Mouse (Mus musculus): ENCODE results near the gene Uts2r. TPM values are rescaled to one million over a fixed set of nuclear protein-coding genes. Genes with fewer than 3 reads are reported as not detected.
A peak's percentile ranks its signal among the peaks of the same experiment; 100 is the strongest.

Gene Uts2r
- polyA plus RNA-seq, 1 experiment, result not detected

DNA sequence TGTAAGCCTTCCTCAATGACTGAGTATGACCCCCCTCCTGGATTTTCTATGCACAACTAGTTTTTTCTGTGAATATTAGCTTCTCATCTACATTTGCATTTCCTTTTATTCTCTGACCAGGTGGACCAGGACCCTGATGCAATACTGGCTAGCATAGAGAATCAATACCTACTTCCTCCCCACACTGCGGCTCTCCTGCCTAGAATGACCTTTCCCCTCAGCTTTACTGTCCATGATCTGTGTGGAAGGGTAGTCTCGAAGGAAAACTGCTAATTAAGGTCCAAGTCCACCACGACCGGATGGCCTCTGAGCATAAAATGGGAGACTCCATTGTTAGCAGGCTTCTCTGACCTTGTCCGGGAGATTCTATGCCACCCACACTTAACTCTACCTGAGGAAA is 22.4 kb upstream of the Uts2r start:
- H3K27ac ChIP-seq (ENCODE audit: insufficient read depth, low read depth, low read length), result no peak overlapping the region
- peak; percentile 16 for DNase-seq
- no peak overlapping the region for H3K4me3 ChIP-seq (ENCODE audit: insufficient read depth, low read depth, low read length)
- TF ChIP-seq CTCF (conservative IDR thresholded peaks at IDR 0.05; ENCODE audit: insufficient read depth, insufficient read length, low read depth, low read length) (no peak), POLR2A (IDR thresholded peaks at IDR 0.05; ENCODE audit: low read depth, low read length) (no peak)
- H3K36me3 ChIP-seq (ENCODE audit: control insufficient read depth, insufficient read depth, low read length), result no peaks in the 10 kb centered on the region
- no peaks in the 10 kb centered on the region for H3K27me3 ChIP-seq (replicated peaks; ENCODE audit: control insufficient read depth, insufficient read depth, low read length)
- WGBS, result 70% methylated on average over 5 of the region's 5 CpGs
- no peaks in the 10 kb centered on the region for H3K4me1 ChIP-seq (ENCODE audit: control insufficient read depth, insufficient read depth, low read length)

DNA sequence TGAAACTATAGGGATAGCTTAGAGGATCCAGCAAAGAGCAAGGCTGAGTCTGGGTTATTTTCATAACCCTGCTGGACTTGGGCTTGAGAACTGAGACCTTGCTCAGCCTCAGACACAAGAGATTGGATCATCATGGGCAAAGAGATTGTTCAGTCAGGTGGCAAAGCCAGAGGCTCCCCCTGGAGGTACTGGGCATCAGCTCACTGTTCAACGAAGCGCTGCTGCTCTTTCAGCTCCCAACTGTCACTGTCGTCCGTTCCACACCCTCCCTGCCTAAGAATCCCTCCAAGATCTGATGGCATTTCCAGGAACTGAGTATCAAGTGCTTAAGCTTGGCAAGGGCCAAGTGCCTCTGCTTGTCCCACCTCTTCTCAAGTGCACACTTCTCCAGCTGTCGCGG is 21.3 kb upstream of the Uts2r start:
- no peaks in the 10 kb centered on the region for H3K36me3 ChIP-seq (ENCODE audit: control insufficient read depth, insufficient read depth, low read length)
- peak; percentile 36 for DNase-seq
- no peak overlapping the region for H3K27ac ChIP-seq (ENCODE audit: insufficient read depth, low read depth, low read length)
- WGBS, result 44% methylated on average over 6 of the region's 6 CpGs
- no peak overlapping the region for H3K4me3 ChIP-seq (ENCODE audit: insufficient read depth, low read depth, low read length)
- H3K4me1 ChIP-seq (ENCODE audit: control insufficient read depth, insufficient read depth, low read length), result no peaks in the 10 kb centered on the region
- no peaks in the 10 kb centered on the region for H3K27me3 ChIP-seq (replicated peaks; ENCODE audit: control insufficient read depth, insufficient read depth, low read length)
- TF ChIP-seq POLR2A (IDR thresholded peaks at IDR 0.05; ENCODE audit: low read depth, low read length), result no peak
- peak; percentile 34; the same call in 1 of the 2 replicates for TF ChIP-seq CTCF (conservative IDR thresholded peaks at IDR 0.05; ENCODE audit: insufficient read depth, insufficient read length, low read depth, low read length)

DNA sequence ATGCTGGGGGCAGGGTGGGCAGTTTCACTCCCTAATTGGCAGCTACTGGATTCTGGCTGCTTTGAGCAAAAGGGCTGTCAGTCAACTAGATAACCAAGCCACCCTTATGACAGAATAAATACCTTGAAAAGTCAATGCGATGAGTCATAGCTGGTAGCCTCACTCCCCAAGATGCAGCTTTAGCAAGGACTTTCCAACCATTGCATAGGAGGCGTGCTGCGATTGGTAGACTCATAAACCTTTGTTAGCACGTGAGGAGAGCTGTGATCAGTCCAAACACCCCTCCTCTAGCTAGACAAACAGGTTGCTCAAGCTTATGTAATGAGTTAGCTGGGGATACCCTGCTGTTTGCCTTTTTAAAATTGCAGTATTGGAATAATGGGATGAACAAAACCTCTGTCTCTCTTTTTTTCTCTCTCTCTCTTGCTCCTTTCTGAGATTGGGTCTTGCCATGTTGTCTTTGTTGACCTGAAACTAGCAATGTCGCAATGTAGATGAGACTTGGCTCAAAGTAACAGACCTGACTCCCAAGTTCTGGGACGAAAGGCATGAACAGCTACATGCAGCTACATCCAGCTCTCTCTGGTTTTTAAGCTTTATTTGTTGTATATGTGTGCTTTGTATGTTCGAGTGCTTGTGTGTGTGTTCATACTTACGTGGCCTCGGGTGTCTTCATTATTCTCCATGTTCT is 16.6 kb upstream of the Uts2r start:
- WGBS, result 83% methylated on average over 9 of the region's 9 CpGs
- no peak overlapping the region for H3K27ac ChIP-seq (ENCODE audit: insufficient read depth, low read depth, low read length)
- no peaks in the 10 kb centered on the region for H3K36me3 ChIP-seq (ENCODE audit: control insufficient read depth, insufficient read depth, low read length)
- no peak for TF ChIP-seq CTCF (conservative IDR thresholded peaks at IDR 0.05; ENCODE audit: insufficient read depth, insufficient read length, low read depth, low read length)
- TF ChIP-seq POLR2A (IDR thresholded peaks at IDR 0.05; ENCODE audit: low read depth, low read length), result no peak
- no peaks in the 10 kb centered on the region for H3K4me1 ChIP-seq (ENCODE audit: control insufficient read depth, insufficient read depth, low read length)
- DNase-seq, result no peak
- H3K4me3 ChIP-seq (ENCODE audit: insufficient read depth, low read depth, low read length), result no peak overlapping the region
- no peaks in the 10 kb centered on the region for H3K27me3 ChIP-seq (replicated peaks; ENCODE audit: control insufficient read depth, insufficient read depth, low read length)

DNA sequence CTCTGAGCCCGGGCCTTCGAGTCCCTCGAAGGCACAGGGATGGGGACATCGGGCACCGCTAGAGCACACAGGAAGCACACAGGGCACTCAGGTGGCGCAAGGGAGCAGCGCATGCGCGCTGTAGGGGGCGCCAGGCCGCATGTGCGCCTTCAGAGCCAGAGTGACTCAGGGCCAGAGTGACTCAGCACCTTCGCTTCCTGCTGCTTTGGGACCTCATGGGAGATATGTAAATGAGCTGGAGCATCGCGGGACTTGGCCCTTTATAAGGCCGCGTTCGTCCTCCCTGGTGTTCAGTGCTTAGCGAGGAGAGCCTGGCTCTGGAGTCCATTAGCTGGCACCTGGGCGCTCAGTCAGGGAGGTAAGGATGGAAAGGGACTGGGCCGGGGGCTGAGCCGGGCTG is 14.2 kb upstream of the Uts2r start, which contains the start of gene Tex19.1:
TSS of gene Tex19.1 (plus strand) at position 279 of the 400 bp plus-strand sequence.
- Histone ChIP-seq H3K4me1 (ENCODE audit: control insufficient read depth, insufficient read depth, low read length) (no peaks in the 10 kb centered on the region), H3K4me3 (ENCODE audit: insufficient read depth, low read depth, low read length) (no peak within 1 kb of the TSS), H3K27ac (ENCODE audit: insufficient read depth, low read depth, low read length) (no peak within 1 kb of the TSS), H3K27me3 (replicated peaks; ENCODE audit: control insufficient read depth, insufficient read depth, low read length) (no peaks in the 10 kb centered on the region), H3K36me3 (ENCODE audit: control insufficient read depth, insufficient read depth, low read length) (no peaks in the 10 kb centered on the region)
- TF ChIP-seq CTCF (conservative IDR thresholded peaks at IDR 0.05; ENCODE audit: insufficient read depth, insufficient read length, low read depth, low read length) (no peak), POLR2A (IDR thresholded peaks at IDR 0.05; ENCODE audit: low read depth, low read length) (no peak)
- 91% methylated on average over 22 of the region's 22 CpGs for WGBS
- no peak for DNase-seq

DNA sequence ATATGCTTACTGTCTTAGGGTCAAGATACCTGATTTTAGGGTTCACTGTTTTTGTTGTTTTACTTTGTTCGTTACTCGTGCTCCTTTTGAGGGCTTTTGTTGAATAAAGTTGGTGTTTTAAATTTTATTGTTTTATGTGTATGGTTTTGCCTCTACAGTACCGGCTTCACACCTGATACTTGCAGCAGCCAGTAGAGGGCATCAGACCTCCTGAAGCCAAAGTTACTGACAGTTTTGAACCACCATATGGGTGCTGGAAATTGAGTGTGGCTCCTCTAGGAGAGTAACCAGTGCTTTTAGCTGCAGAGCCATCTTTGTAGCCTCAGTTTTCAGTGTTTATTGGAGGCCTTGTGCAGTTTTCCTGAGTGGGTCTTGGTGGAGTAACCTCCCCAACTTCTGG is 11.9 kb upstream of the Uts2r start:
- Histone ChIP-seq H3K4me1 (ENCODE audit: control insufficient read depth, insufficient read depth, low read length) (no peaks in the 10 kb centered on the region), H3K4me3 (ENCODE audit: insufficient read depth, low read depth, low read length) (no peak overlapping the region), H3K36me3 (ENCODE audit: control insufficient read depth, insufficient read depth, low read length) (no peaks in the 10 kb centered on the region), H3K27me3 (replicated peaks; ENCODE audit: control insufficient read depth, insufficient read depth, low read length) (no peaks in the 10 kb centered on the region), H3K27ac (ENCODE audit: insufficient read depth, low read depth, low read length) (no peak overlapping the region)
- TF ChIP-seq POLR2A (IDR thresholded peaks at IDR 0.05; ENCODE audit: low read depth, low read length), result no peak
- peak; percentile 34 for TF ChIP-seq CTCF (conservative IDR thresholded peaks at IDR 0.05; ENCODE audit: insufficient read depth, insufficient read length, low read depth, low read length)
- 88% methylated on average over 3 of the region's 3 CpGs for WGBS
- no peak for DNase-seq

DNA sequence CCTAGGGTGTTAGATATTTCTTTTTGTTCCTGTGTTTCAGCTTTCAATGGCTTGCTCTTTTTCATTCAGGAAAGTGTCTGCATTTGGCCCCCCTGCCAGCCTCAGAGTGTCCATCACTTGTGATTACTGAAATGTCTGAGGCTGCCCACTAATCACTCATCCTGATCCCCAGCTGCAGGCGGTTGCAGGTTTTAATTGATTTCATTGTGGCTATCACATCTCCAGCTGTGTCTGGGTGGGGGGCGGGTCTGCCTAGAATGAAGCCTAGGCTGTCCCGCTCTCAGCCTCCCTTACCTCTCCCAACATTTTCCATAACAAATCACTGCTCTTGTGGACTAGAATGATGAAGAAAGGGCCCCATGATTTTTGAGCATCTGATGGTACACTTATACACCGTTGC is 5.9 kb upstream of the Uts2r start:
- Histone ChIP-seq H3K27ac (ENCODE audit: insufficient read depth, low read depth, low read length) (no peak overlapping the region), H3K4me1 (ENCODE audit: control insufficient read depth, insufficient read depth, low read length) (no peaks in the 10 kb centered on the region), H3K36me3 (ENCODE audit: control insufficient read depth, insufficient read depth, low read length) (no peaks in the 10 kb centered on the region), H3K4me3 (ENCODE audit: insufficient read depth, low read depth, low read length) (no peak overlapping the region), H3K27me3 (replicated peaks; ENCODE audit: control insufficient read depth, insufficient read depth, low read length) (no peaks in the 10 kb centered on the region)
- DNase-seq, result no peak
- WGBS, result 74% methylated on average over 4 of the region's 4 CpGs
- TF ChIP-seq POLR2A (IDR thresholded peaks at IDR 0.05; ENCODE audit: low read depth, low read length) (no peak), CTCF (conservative IDR thresholded peaks at IDR 0.05; ENCODE audit: insufficient read depth, insufficient read length, low read depth, low read length) (no peak)

DNA sequence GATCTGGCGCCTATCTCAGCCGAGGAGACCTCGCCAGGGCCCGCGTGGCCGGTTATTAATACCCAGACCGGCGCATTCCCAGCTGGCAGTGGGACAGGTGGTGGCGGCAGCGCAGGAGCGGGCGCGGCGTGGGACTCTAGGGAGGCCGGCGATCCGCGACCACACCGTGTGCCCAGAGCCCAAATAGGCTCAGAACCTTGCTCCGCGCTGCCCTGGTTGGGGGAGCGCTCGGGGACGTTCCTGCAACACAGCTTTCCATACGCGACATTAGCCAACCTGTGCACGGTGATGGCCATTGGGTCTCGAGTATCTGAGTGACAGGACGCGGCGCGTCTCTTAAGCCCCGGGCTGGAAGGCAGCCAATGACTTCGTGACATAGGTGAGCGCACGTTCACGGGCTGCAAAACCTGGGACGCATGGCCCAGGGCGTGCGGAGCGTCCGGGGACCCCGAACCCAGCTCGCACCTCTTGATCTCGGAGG is 3.6 kb upstream of the Uts2r start:
- Histone ChIP-seq H3K4me1 (ENCODE audit: control insufficient read depth, insufficient read depth, low read length) (no peaks in the 10 kb centered on the region), H3K4me3 (ENCODE audit: insufficient read depth, low read depth, low read length) (peak overlapping the region; percentile 2; the same call in 1 of the 2 replicates), H3K27ac (ENCODE audit: insufficient read depth, low read depth, low read length) (no peak overlapping the region), H3K36me3 (ENCODE audit: control insufficient read depth, insufficient read depth, low read length) (no peaks in the 10 kb centered on the region), H3K27me3 (replicated peaks; ENCODE audit: control insufficient read depth, insufficient read depth, low read length) (no peaks in the 10 kb centered on the region)
- no peak for TF ChIP-seq POLR2A (IDR thresholded peaks at IDR 0.05; ENCODE audit: low read depth, low read length)
- no peak for TF ChIP-seq CTCF (conservative IDR thresholded peaks at IDR 0.05; ENCODE audit: insufficient read depth, insufficient read length, low read depth, low read length)
- DNase-seq, result peak; percentile 12
- 3% methylated on average over 45 of the region's 45 CpGs for WGBS
